Mouse (Mus musculus) heart, adult 2 months (tissue): ENCODE data around the gene Cpt1b.

Experiments
- CTCF ChIP-seq: fragments of 200-600 bp; IDR thresholded peaks from 2 replicates; pipeline ENCODE4 v1.8.1; 2022; ENCODE audit warnings: antibody characterized with exemption, mild to moderate bottlenecking, moderate library complexity
- EP300 ChIP-seq: fragments of 200-500 bp; IDR thresholded peaks from 2 replicates; pipeline ENCODE4 v1.6.1; 2011; ENCODE audit warnings: low read depth, low read length, control low read depth; ENCODE audit not compliant: insufficient read depth
- POLR2A ChIP-seq: fragments of 200-500 bp; IDR thresholded peaks from 2 replicates; pipeline ENCODE4 v1.6.1; 2011; ENCODE audit warnings: mild to moderate bottlenecking, low read depth, low read length, control low read depth; ENCODE audit not compliant: insufficient read depth

- TF ChIP-seq CTCF (no peak), POLR2A (no peak), EP300 (no peak)
These were observed 41.0 kb downstream of the Cpt1b start, which contains the start of gene Klhdc7b for GRCm38 (mm10) chr15:89384617-89385016.
